Mouse (Mus musculus) ES-E14 (cell line): ENCODE measurements at regions not wholly inside any gene's neighbourhood (a gene's known extent, or its start where the extent isn't known, plus 50 kb on each side); places are given as distances from the start of the nearest gene placed in this dataset.

Experiments used
- DNase-seq: peaks from one replicate; pipeline ENCODE4 v3.0.0-alpha.2; 2013; ENCODE audit warnings: low read depth, low spot score
- H3K27ac ChIP-seq: 2 replicates; pipeline ENCODE4 v1.5.1; 2012; ENCODE audit warnings: low read depth, mild to moderate bottlenecking, low read length, moderate library complexity, mixed read lengths; ENCODE audit not compliant: poor library complexity, insufficient read depth, severe bottlenecking
- H3K36me3 ChIP-seq: 2 replicates; pipeline ENCODE4 v1.6.1; 2012; ENCODE audit warnings: mild to moderate bottlenecking, low read length, moderate library complexity, mixed read lengths; ENCODE audit not compliant: control insufficient read depth, poor library complexity, insufficient read depth, severe bottlenecking
- H3K4me1 ChIP-seq, 2 experiments: fragments of 150-350 bp in 1 of 2; sonication (generic) in 1 of 2; 2 replicates each; pipeline ENCODE4 v1.6.1; 2012; ENCODE audit warnings: low read length in 2 of 2, mild to moderate bottlenecking in 1 of 2, mixed read lengths in 1 of 2; ENCODE audit not compliant: control insufficient read depth in 2 of 2, insufficient read depth in 2 of 2, poor library complexity in 1 of 2
- H3K4me3 ChIP-seq, 2 experiments: fragments of 150-350 bp in 1 of 2; sonication (generic) in 1 of 2; 2 replicates each; pipeline ENCODE4 v1.5.1; 2012; ENCODE audit warnings: low read length in 2 of 2, low read depth in 1 of 2, mild to moderate bottlenecking in 1 of 2, mixed read lengths in 1 of 2; ENCODE audit not compliant: insufficient read depth in 1 of 2, poor library complexity in 1 of 2, severe bottlenecking in 1 of 2
- H3K9ac ChIP-seq: 2 replicates; pipeline ENCODE4 v1.6.1; 2012; ENCODE audit warnings: low read depth, mild to moderate bottlenecking, low read length, mixed read lengths; ENCODE audit not compliant: poor library complexity, insufficient read depth, severe bottlenecking
- H3K9me3 ChIP-seq: fragments of 150-350 bp; sonication (generic); 2 replicates; pipeline ENCODE4 v1.6.1; 2012; ENCODE audit warnings: low read depth, mild to moderate bottlenecking, low read length; ENCODE audit not compliant: control insufficient read depth, insufficient read depth
- CHD2 ChIP-seq: IDR thresholded peaks from 2 replicates; pipeline ENCODE4 v1.6.1; 2014; ENCODE audit warnings: mild to moderate bottlenecking, low read depth, low read length, inconsistent platforms
- HCFC1 ChIP-seq: IDR thresholded peaks from 2 replicates; pipeline ENCODE4 v1.6.1; 2012; ENCODE audit warnings: low read length, inconsistent platforms, borderline replicate concordance; ENCODE audit not compliant: insufficient read depth
- MAFK ChIP-seq: IDR thresholded peaks from 2 replicates; pipeline ENCODE4 v1.6.1; 2014; ENCODE audit warnings: mild to moderate bottlenecking, low read depth, low read length, inconsistent platforms; ENCODE audit not compliant: insufficient read depth
- ZC3H11A ChIP-seq: IDR thresholded peaks from 2 replicates; pipeline ENCODE4 v1.6.1; 2012; ENCODE audit warnings: low read depth, mild to moderate bottlenecking, inconsistent platforms, low read length, borderline replicate concordance
- ZNF384 ChIP-seq: IDR thresholded peaks from 2 replicates; pipeline ENCODE4 v1.6.1; 2012; ENCODE audit warnings: low read depth, low read length, inconsistent platforms
- in situ Hi-C, 2 experiments: fragments of 600-800 bp; cut with MboI; formaldehyde crosslinking; loops; one replicate each; pipeline ENCODE4 v1.15.1; 2025; ENCODE audit warnings: low sequenced_read_pairs in 2 of 2, inconsistent platforms in 1 of 2; ENCODE audit not compliant: unreplicated experiment in 2 of 2

GRCm38 (mm10) chr3:53707101-53707500, 49.9 kb upstream of the Frem2 start:
- Histone ChIP-seq H3K9ac (no peak overlapping the region), H3K4me3 (no peak overlapping the region), H3K9me3 (no peaks in the 10 kb centered on the region), H3K27ac (no peak overlapping the region), H3K4me1 (no peaks in the 10 kb centered on the region), H3K36me3 (no peaks in the 10 kb centered on the region)
- in situ Hi-C loops = no loop called here
- no peak for TF ChIP-seq HCFC1
- TF ChIP-seq ZNF384 = no peak
- TF ChIP-seq ZC3H11A = no peak
- no peak for TF ChIP-seq MAFK
- TF ChIP-seq CHD2 = no peak
- no peak for DNase-seq
